Mouse (Mus musculus) heart, postnatal 14 days (tissue): ENCODE measurements around the gene Pilrb1. TPM values are rescaled to one million over a fixed set of nuclear protein-coding genes. Genes with fewer than 3 reads are reported as not detected.
"Not testable (repeated sequence)": the region's sequence is repeated elsewhere in the genome, so short reads cannot be mapped to it uniquely, and the experiment has no call there.

Source experiments
- DNase-seq, 2 experiments: peaks; one replicate each; pipeline ENCODE4 v3.0.0; 2021 to 2022
- intact Hi-C: fragments of 180-260 bp; cut with DNase I; formaldehyde crosslinking; loops from one replicate; pipeline ENCODE4 v1.15.1; 2025
- long read RNA-seq, 2 experiments: library from polyadenylated mRNA; stranded (forward); transcript quantifications; one replicate each; pipeline ENCODE4 v2.0.0; 2021
- total RNA-seq, 2 experiments: library from RNA; stranded (reverse); gene quantifications; 2 replicates each; pipeline ENCODE4 v1.2.3; 2021

Gene Pilrb1
- total RNA-seq = 1 to 10 TPM in 1 of 2 experiments, under 1 TPM in 1; 0.44 to 1.5 TPM
- long read RNA-seq, experiment 1, partial matches to known transcripts = 0 of 2 reads
- long read RNA-seq, experiment 1, other reads (novel, unspliced or antisense) = 1 of 2 reads
- long read RNA-seq, experiment 2 = 0 reads

- DNase-seq = not testable (repeated sequence)
Measured at GRCm38 (mm10) chr5:137857960-137858710, at the start of gene Pilrb1. TSS of gene Pilrb1 (minus strand) at chr5:137858106.

GRCm38 (mm10) chr5:137897812-137898211 is 39.9 kb upstream of the Pilrb1 start:
- DNase-seq = no peak
- intact Hi-C loops = no loop called here

More at GRCm38 (mm10) chr5:137857960-137858710, at the start of gene Pilrb1:
- intact Hi-C loops = not testable (repeated sequence)

DNA sequence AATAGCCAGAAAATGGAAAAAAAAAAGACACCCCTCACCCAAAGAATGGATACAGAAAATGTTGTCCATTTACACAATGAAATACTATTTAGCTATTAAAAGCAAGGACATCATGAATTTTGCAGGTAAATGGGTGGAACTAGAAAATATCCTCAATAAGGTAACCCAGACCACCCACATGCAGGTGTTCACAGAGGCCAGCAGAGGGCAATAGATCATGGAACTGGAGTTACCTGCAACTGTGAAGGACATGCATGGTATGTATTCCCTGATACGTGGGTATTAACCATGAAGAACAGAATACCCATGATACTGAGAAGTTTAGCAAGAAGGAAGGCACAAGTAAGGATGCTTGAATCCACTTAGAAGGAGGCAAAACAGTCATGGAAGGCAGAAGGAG is 35.0 kb upstream of the Pilrb1 start:
- intact Hi-C loops = no loop called here
- no peak for DNase-seq

- intact Hi-C loops = loop anchor here (2.0 to 5.0 kb wide), 2 partner anchors 251 to 270 kb away; partner anchors contain the start of gene Zfp113
- DNase-seq = no peak
Measured at GRCm38 (mm10) chr5:137887666-137888065, 29.8 kb upstream of the Pilrb1 start.

- intact Hi-C loops = loop anchor here (2.0 to 5.0 kb wide), 2 partner anchors 253 to 271 kb away; partner anchors contain the start of gene Zfp113
- peak; percentile 55 to 69 for DNase-seq
Measured at GRCm38 (mm10) chr5:137885894-137886293, 28.0 kb upstream of the Pilrb1 start.

DNA sequence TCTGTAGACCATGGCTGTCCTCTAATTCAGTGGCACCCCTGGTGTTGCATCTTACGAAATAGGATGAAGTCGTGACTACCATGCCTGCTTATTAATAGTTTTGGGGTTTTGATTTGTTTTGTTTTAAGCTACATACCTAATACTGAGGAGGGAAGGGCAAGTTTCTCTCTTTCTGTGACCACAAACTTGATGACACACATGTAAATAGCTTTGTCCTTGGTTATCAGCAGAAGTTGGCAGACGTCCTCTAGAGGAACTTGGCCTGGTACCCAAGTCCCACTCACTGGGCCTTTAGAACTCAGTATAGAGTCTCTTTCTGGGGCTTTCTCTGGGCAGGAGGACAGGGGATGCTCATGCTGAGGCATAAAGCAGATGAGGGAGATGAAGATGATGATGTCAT is 25.4 kb upstream of the Pilrb1 start:
- no peak for DNase-seq
- intact Hi-C loops = no loop called here

GRCm38 (mm10) chr5:137882922-137883321 is 25.0 kb upstream of the Pilrb1 start:
- no peak for DNase-seq
- intact Hi-C loops = no loop called here

GRCm38 (mm10) chr5:137877860-137878259 is 20.0 kb upstream of the Pilrb1 start:
- intact Hi-C loops = loop anchor here (1.0 kb wide), 1 partner anchor 89 kb away; no protein-coding TSS in a partner anchor

DNA sequence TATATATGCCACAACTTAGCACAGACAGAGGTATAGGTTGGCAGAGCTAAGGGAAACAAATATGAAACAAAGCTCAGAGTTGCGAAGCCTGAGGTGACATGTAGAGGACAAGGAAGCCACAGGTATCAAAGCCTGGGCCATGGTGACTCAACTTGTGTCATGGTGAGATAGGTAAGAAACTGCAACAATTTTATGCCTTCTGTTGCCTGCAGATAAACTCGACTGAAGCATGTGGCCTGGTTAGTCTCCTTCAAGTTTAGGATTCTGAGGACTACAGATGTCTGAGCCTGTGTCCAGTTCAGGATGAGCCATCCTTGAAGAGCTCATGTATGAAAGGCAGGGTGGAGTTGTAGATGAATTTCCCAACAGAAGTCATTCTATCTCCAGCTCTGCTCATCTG is 17.1 kb upstream of the Pilrb1 start:
- intact Hi-C loops = no loop called here
- no peak for DNase-seq

More at GRCm38 (mm10) chr5:137877860-137878259, 20.0 kb upstream of the Pilrb1 start:
- peak; percentile 29 to 55 for DNase-seq

DNA sequence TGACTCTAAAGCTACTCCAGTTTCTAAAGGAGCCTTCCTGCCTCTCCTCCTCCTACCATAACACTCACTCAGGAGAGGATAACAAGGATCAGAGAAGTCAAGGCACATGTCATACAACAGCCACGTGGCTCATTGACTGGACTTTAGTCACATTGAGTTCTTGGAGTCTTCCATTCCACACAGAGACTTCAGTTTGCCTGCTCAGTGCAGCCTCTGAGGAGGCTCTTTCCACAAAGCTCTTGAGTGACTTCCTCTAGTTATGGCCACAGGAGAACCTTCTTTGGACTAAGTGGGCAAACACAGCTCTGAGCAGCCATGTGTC is 14.4 kb upstream of the Pilrb1 start:
- DNase-seq, intact Hi-C loops: not testable (repeated sequence)

GRCm38 (mm10) chr5:137871644-137872380 is 13.9 kb upstream of the Pilrb1 start, which contains the start of gene Pilrb2:
TSS of gene Pilrb2 (minus strand) at chr5:137871815.
- DNase-seq, intact Hi-C loops: not testable (repeated sequence)

DNA sequence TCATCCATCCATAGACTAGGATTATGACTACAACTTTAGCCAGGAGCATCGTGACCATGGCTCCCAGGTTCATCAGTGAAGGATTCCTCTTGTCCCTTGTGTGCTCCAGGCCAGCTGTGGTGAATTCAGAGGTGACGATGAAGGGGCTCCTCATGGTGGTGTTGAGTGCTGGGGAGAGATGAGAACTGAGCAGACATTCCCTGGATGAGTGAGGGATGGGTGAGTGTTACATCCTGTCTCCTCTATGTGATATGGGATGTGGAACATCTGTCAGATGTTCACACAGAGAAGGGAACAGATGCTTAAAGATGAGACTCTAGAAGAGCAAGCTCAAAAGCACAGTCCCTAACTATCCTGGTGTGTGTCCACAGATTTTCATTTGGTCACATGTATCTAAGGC is 10.7 kb upstream of the Pilrb1 start:
- DNase-seq, intact Hi-C loops: not testable (repeated sequence)

DNA sequence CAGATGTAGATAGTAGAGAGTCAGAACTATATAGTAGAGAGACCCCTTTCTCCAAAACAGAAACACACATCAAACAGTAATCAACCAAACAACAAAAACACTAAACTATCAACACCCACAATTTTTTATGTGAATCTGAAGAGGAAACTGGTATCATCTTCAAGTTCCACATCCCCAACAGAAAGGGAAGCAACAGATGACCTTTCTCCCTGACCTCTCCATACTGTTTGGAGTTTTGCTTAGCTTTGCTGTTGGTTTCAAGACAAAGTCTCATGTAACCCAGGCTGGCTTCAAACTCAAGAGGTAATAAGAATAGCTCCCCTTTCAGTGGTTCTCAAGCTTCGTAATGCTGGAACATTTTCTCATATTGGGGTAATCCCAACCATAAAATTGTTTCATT is 6.1 kb upstream of the Pilrb1 start:
- intact Hi-C loops, DNase-seq: not testable (repeated sequence)

DNA sequence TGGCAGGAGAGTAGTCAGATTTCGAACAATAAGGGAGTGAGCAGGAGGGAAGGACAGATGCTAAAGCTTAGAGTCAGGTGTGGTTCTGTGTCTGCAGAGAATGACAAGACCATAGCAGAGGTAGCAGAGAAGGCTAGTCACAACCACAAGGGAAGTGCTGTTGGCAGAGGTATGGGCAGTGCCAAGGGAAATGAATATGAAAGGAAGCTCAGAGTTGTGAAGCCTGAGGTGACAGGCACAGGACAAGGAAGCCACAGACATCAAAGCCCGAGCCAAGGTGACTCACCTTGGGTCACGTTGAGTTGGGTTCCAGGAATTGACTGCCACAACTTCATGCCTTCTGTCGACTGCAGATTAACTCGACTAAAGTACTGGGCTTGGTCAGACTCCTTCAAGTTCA is 1.0 kb downstream of the Pilrb1 start:
- intact Hi-C loops, DNase-seq: not testable (repeated sequence)

DNA sequence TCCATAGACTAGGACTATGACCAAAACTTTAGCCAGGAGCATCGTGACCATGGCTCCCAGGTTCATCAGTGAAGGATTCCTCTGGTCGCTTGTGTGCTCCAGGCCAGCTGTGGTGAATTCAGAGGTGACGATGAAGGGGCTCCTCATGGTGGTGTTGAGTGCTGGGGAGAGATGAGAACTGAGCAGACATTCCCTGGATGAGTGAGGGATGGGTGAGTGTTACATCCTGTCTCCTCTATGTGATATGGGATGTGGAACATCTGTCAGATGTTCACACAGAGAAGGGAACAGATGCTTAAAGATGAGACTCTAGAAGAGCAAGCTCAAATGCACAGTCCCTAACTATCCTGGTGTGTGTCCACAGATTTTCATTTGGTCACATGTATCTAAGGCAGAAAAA is 3.0 kb downstream of the Pilrb1 start:
- intact Hi-C loops, DNase-seq: not testable (repeated sequence)

- intact Hi-C loops, DNase-seq: not testable (repeated sequence)
Measured at GRCm38 (mm10) chr5:137850313-137850712, 7.6 kb downstream of the Pilrb1 start.

- intact Hi-C loops, DNase-seq: not testable (repeated sequence)
Measured at GRCm38 (mm10) chr5:137837110-137837509, 20.8 kb downstream of the Pilrb1 start.

DNA sequence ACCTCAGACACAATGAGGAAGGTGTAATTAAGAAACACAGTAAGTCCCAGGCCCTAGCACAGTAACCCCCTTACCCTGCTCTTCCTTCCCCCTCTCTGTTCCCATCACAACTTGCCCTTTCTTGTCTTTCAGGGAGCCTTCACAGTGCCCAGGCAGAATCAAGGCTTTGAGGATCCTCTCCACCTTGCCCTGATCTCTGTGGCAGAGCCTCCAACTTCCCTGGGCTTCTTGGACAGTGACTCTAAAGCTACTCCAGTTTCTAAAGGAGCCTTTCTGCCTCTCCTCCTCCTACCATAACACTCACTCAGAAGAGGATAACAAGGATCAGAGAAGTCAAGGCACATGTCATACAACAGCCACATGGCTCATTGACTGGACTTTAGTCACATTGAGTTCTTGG is 21.3 kb downstream of the Pilrb1 start:
- intact Hi-C loops = no loop called here
- DNase-seq = no peak

DNA sequence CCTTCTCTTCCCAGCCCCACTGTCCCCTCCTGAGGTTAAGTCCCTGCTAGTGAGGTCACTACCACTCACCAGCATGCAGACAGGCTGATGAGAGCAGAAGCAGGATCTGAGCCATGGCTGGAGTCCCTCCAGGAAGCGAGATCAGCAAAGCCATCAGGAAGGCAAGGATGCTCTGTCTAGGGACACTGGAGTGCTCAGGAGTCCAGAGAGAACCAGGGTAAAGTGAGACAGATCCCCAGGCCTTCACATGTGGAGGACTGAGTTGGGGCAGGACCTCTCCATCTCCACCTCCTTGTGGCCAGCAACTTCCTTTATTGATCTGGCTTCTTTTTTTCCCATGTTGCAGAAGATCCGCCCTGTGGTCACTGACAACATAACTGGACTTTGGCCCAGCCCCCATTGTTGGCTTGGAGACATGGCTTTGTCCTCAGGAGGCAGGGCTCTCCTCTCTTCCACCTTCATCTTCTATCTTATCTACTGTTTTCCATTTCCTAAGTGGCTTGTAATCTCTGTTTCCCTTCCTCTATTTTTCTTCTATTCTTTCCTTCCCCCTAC is 21.9 kb downstream of the Pilrb1 start, which contains the start of gene Pilra:
Gene Pilra, minus strand, starts transcription at position 316 of the 555 bp plus-strand sequence.
- intact Hi-C loops, DNase-seq: not testable (repeated sequence)

DNA sequence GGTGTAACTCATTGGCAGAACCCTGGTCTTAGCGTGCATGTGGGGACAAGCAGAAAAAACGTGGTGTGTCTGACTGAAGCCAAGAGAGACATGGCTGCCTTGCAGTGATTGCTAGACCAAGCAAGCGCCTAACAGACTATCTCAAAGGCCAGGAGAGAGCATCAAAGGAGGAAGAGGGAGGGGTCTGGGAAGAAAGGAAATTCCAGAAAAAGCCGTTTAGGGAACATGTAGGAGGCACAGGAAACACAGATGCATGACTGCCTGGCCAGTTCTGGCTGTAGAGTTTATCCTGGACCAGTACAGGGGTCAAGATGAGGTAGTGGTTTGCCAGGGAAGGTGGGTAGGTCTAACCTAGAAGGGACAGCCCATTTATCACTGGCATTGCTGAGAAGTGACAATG is 24.4 kb downstream of the Pilrb1 start:
- no peak for DNase-seq
- intact Hi-C loops = no loop called here

- no peak for DNase-seq
- intact Hi-C loops = no loop called here
Measured at GRCm38 (mm10) chr5:137831506-137831905, 26.4 kb downstream of the Pilrb1 start.
